Mouse (Mus musculus) kidney, embryonic 14.5 days (tissue): ENCODE data around the gene Wdr20. TPM values are rescaled to one million over a fixed set of nuclear protein-coding genes. Genes with fewer than 3 reads are reported as not detected.
A peak's percentile ranks its signal among the peaks of the same experiment; 100 is the strongest.

ENCODE experiments used
- ATAC-seq: fragments of 200-750 bp; cut with Nextera tagmentation; 2 replicates; pipeline ENCODE4 v1.8.0; 2017; ENCODE audit warnings: moderate number of reproducible peaks, mild to moderate bottlenecking, moderate TSS enrichment, moderate library complexity; ENCODE audit not compliant: low FRiP score, low TSS enrichment
- H3K27ac ChIP-seq: fragments of 300-500 bp; sonication (generic); 2 replicates; pipeline ENCODE4 v1.5.1; 2014; ENCODE audit warnings: low read depth, mild to moderate bottlenecking, low read length, moderate library complexity, mixed read lengths
- H3K27me3 ChIP-seq: fragments of 300-500 bp; sonication (generic); 2 replicates; pipeline ENCODE4 v1.6.1; 2014; ENCODE audit warnings: mild to moderate bottlenecking, low read length; ENCODE audit not compliant: control insufficient read depth, insufficient read depth
- H3K36me3 ChIP-seq: fragments of 300-500 bp; sonication (generic); 2 replicates; pipeline ENCODE4 v1.6.1; 2014; ENCODE audit warnings: low read length, mixed read lengths; ENCODE audit not compliant: control insufficient read depth, insufficient read depth
- H3K4me1 ChIP-seq: fragments of 300-500 bp; sonication (generic); 2 replicates; pipeline ENCODE4 v1.6.1; 2014; ENCODE audit warnings: low read length, mixed read lengths; ENCODE audit not compliant: control insufficient read depth, insufficient read depth
- H3K4me2 ChIP-seq: fragments of 300-500 bp; sonication (generic); replicated peaks from 2 replicates; pipeline ENCODE4 v1.6.1; 2014; ENCODE audit warnings: low read depth, mild to moderate bottlenecking, low read length
- H3K4me3 ChIP-seq: fragments of 300-500 bp; sonication (generic); 2 replicates; pipeline ENCODE4 v1.5.1; 2014; ENCODE audit warnings: mild to moderate bottlenecking, low read length
- H3K9ac ChIP-seq: fragments of 300-500 bp; sonication (generic); 2 replicates; pipeline ENCODE4 v1.6.1; 2014; ENCODE audit warnings: low read depth, mild to moderate bottlenecking, low read length, moderate library complexity
- H3K9me3 ChIP-seq: fragments of 300-500 bp; sonication (generic); 2 replicates; pipeline ENCODE4 v1.6.1; 2016; ENCODE audit warnings: low read length; ENCODE audit not compliant: control insufficient read depth
- WGBS: fragments of 180-500 bp; shearing (Covaris S2); extraction: QIAGEN DNeasy Blood & Tissue Kit; methylation state at CpG from one replicate; pipeline ENCODE4 v1.1.7; 2014; 5-methylcytosine and 5-hydroxymethylcytosine counted together
- polyA plus RNA-seq: library from polyadenylated mRNA; unstranded; fragments of >200 nt; fragmentation: Nextera tagmentation; extraction: Ambion mirVana; gene quantifications from 2 replicates; pipeline ENCODE4 v1.2.1, GENCODE M21; 2014

The Wdr20 gene
- polyA plus RNA-seq, 1 experiment from 2014 or later, result 24.5 TPM

DNA sequence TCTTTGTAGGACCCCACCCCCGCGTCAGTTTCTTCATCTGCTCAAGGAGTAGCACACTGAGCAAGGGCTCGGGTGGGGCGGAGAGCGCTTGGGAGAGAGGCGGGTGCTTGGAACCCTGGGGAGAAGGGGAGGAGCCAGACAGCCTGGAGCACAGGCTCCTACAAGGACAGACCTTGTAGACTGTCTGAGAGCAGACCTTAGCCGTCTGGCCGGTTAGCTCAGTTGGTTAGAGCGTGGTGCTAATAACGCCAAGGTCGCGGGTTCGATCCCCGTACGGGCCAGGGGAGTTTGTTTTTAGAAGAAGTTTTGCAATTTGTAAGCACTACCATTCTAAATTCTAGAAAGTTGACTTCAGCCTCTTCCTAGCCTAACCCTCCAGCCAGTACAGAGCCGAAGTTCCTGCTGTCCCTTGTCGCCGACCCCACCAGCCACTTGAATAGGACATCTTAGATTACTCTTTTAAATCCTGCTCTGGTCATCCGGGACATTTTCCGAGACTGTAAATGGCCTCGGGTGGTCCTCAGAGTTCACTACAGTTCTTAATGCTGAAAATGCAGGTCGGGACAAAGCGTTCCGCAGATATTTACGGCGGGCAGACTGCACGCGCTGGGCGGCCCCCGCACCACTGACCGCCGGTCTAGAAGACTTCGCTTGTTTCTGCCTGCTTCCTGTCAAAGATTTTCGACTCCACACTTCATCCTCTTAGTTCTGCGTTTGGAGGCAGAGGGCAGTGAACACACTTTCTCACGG is 107.6 kb downstream of the Wdr20 start:
- peak overlapping the region; percentile 75; the same call in 1 of the 2 replicates for H3K27ac ChIP-seq
- ATAC-seq, result peak; percentile 95

DNA sequence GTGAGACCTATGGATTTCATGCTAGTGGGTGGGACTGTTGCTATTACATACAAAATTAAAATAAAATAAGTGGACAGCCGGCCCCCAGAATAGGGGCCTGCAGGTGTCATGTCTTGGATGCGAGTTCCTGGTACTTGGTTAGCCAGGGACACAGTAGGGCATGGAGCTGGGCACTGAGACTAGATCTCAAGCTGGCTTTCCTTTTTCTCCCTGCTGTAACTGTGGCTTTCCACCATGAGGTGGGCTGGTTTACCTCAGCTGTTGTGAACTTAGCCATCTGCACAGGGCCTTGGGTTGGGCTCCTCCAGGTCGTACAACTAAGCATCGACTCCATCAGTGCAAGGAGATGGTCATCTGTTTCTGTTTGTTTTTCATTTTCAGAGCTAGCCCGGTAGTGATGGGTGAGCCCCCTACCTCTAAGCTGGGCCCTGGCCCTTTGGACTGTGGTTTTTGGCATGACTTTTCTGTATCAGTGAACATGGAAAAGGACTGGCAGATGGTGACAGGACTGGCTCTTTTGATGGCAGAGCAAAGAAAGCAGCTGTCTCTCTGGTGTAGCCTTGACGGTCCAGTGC is 108.5 kb downstream of the Wdr20 start:
- Histone ChIP-seq H3K4me2 (peak overlapping the region; percentile 76), H3K9me3 (no peaks in the 10 kb centered on the region), H3K36me3 (no peaks in the 10 kb centered on the region), H3K27ac (no peak overlapping the region), H3K27me3 (no peaks in the 10 kb centered on the region; the same call in 1 of the 2 replicates), H3K9ac (no peak overlapping the region; the same call in 1 of the 2 replicates), H3K4me1 (peaks cover 8% of the 10 kb centered on the region), H3K4me3 (peak overlapping the region; percentile 53; the same call in 1 of the 2 replicates)
- 70% methylated on average over 6 of the region's 6 CpGs for WGBS
- no peak for ATAC-seq

More for the DNA sequence above, 107.6 kb downstream of the Wdr20 start:
- H3K27me3 ChIP-seq, result no peaks in the 10 kb centered on the region; the same call in 1 of the 2 replicates
- 0 out of 2 replicates have a peak, but pooled peaks cover 3% of the 10 kb centered on the region for H3K4me1 ChIP-seq
- H3K36me3 ChIP-seq, result no peaks in the 10 kb centered on the region
- H3K4me2 ChIP-seq, result peak overlapping the region; percentile 76
- H3K9me3 ChIP-seq, result no peaks in the 10 kb centered on the region
- H3K4me3 ChIP-seq, result peak overlapping the region; percentile 53
- peak overlapping the region; percentile 52 for H3K9ac ChIP-seq
- WGBS, result under 1% methylated on average over 36 of the region's 36 CpGs

DNA sequence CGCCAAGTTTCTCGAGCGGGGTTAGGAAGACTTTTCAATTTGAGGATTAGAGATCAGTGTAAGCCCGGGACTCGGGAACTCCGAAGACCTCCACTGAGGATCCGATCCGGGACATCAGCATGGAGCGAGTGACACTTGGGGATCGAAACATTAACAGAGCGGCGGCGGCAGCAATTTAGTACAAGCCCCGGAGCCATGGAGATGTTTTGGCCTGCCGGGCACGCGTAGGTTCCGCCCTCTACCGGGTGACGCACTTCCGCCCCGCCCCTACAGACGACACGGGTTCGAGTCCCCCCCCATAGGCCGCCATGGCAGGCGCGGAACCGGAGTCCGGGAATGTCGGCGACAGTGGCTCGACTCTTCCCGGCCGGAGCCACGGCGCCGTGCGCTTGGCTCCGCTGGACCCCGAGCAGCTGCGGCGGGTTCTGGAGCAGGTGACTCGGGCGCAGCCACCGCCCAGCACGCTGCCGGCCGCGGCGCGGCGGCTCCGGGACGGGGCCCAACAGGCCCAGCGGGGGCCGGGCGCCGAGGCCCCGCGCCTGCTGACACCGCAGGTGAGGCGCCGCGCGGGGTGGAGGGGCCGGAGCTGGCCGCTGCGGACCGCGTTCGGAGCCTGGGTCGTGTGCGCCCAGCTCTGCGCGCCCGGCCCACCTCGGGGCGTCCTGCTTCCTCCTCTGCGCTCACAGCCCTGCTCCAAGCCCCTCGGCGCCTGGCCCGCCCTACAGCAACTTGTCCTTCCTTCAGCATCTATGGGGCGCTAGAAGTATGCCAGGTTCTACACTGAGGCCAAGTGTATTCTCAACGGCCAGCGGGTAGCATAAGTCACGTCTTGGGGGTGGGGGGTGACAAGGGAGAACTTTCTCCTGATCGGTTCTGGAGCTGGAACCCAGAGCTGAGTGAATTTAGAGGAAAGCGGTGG is 112.5 kb downstream of the Wdr20 start, which contains the start of gene Zfp839:
TSS of gene Zfp839 (plus strand) at position 244 of the 919 bp plus-strand sequence.
- Histone ChIP-seq H3K4me3 (peak within 1 kb of the TSS; percentile 90), H3K9me3 (no peaks in the 10 kb centered on the region), H3K4me1 (peaks cover 10% of the 10 kb centered on the region), H3K9ac (peak within 1 kb of the TSS; percentile 94), H3K36me3 (peaks cover 3% of the 10 kb centered on the region; the same call in 1 of the 2 replicates), H3K27me3 (no peaks in the 10 kb centered on the region; the same call in 1 of the 2 replicates), H3K27ac (peak within 1 kb of the TSS; percentile 73), H3K4me2 (peak within 1 kb of the TSS; percentile 51)
- WGBS, result under 1% methylated on average over 87 of the region's 89 CpGs
- peak; percentile 83 for ATAC-seq

DNA sequence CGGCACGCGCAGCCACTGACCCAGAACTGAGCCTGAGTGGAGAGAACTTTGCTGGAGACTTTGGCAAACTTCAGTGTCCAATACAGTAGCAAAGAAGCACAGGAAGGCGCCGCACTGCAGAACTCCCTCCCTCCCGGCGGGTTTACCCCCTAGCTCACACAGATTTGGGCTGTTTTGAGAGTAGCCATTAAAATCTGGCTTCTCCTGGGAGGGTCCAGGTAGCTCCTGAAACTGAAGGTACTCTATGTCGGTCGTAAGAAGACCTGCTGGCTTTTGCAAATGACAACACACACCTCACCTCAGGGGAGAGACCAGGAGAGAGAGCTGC is 113.1 kb downstream of the Wdr20 start:
- 9% methylated on average over 9 of the region's 9 CpGs for WGBS
- H3K27ac ChIP-seq, result peak overlapping the region; percentile 73; the same call in 1 of the 2 replicates
- peak overlapping the region; percentile 94 for H3K9ac ChIP-seq
- H3K27me3 ChIP-seq, result no peaks in the 10 kb centered on the region; the same call in 1 of the 2 replicates
- peak overlapping the region; percentile 51 for H3K4me2 ChIP-seq
- H3K9me3 ChIP-seq, result no peaks in the 10 kb centered on the region
- ATAC-seq, result no peak
- H3K36me3 ChIP-seq, result peaks cover 9% of the 10 kb centered on the region; the same call in 1 of the 2 replicates
- peaks cover 10% of the 10 kb centered on the region for H3K4me1 ChIP-seq
- peak overlapping the region; percentile 90 for H3K4me3 ChIP-seq

DNA sequence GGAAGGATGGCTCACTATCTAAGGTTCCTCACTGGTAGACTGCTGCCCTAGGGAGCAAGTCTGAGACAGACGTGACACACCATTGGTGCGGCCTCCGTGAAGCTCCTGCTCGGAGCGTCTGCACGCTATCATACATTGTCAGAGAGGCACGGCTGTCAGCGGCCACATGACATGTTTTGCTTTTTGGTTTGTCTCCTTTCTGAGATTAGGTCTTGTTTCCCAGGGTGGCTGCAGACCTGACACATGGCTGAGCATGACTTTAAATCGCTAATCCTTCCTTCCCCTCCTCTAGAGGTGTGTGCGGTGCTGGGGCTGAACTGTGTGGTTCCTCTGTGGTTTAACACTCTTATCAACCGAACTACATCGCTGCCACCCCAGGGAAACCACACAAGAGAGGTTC is 113.7 kb downstream of the Wdr20 start:
- H3K9ac ChIP-seq, result peak overlapping the region; percentile 94; the same call in 1 of the 2 replicates
- WGBS, result 86% methylated on average over 12 of the region's 12 CpGs

DNA sequence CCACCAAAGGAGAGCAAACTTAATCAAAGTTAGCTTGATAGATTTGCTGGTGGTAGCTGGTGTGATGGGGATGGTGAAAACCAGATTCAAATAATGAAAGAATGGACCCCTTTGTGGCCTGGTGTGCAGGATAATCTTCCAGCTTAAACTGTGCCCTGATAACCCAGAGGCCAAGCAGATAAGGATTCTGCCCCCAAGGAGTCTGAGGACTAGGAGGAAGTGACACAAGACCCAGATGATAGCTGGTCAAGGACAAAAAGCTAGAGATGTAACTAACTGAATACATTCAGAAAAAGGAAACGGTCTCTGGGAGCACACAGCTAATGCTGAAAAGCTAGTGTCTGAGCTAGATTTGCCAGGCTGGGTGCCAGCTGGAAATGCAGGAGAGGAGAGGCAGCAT is 114.2 kb downstream of the Wdr20 start:
- H3K9ac ChIP-seq, result no peak overlapping the region
- H3K9me3 ChIP-seq, result no peaks in the 10 kb centered on the region
- ATAC-seq, result no peak
- no peak overlapping the region for H3K4me3 ChIP-seq
- WGBS, result 83% methylated on average over 1 of the region's 1 CpGs
- H3K27me3 ChIP-seq, result no peaks in the 10 kb centered on the region; the same call in 1 of the 2 replicates
- H3K36me3 ChIP-seq, result peaks cover 14% of the 10 kb centered on the region; the same call in 1 of the 2 replicates
- no peak overlapping the region for H3K4me2 ChIP-seq
- no peak overlapping the region for H3K27ac ChIP-seq
- peaks cover 7% of the 10 kb centered on the region for H3K4me1 ChIP-seq

More for the DNA sequence above, 113.7 kb downstream of the Wdr20 start:
- peaks cover 7% of the 10 kb centered on the region for H3K4me1 ChIP-seq
- no peak for ATAC-seq
- peaks cover 14% of the 10 kb centered on the region; the same call in 1 of the 2 replicates for H3K36me3 ChIP-seq
- no peak overlapping the region for H3K27ac ChIP-seq
- no peaks in the 10 kb centered on the region; the same call in 1 of the 2 replicates for H3K27me3 ChIP-seq
- no peaks in the 10 kb centered on the region for H3K9me3 ChIP-seq
- peak overlapping the region; percentile 90; the same call in 1 of the 2 replicates for H3K4me3 ChIP-seq
- H3K4me2 ChIP-seq, result peak overlapping the region; percentile 51; the same call in 1 of the 2 replicates

Other genes with a start within 250 kb of the Wdr20 start
- gene Dync1h1, start 136.5 kb upstream of the Wdr20 start, polyA plus RNA-seq, result 40.9 and 63.6 TPM in 2 replicates
- not detected in 2 replicates for gene 1700001K19Rik, start 55.3 kb upstream of the Wdr20 start, polyA plus RNA-seq
- gene Hsp90aa1, start 35.2 kb upstream of the Wdr20 start, polyA plus RNA-seq, result 1,092 and 1,386 TPM in 2 replicates
- gene Mok, start 103.0 kb downstream of the Wdr20 start, polyA plus RNA-seq, result 6.8 and 9.0 TPM in 2 replicates
- gene Zfp839, start 112.3 kb downstream of the Wdr20 start, polyA plus RNA-seq, result 4.2 and 6.0 TPM in 2 replicates
- gene Cinp, start 151.2 kb downstream of the Wdr20 start, polyA plus RNA-seq, result 82.2 and 93.7 TPM in 2 replicates
- 2.8 and 3.6 TPM in 2 replicates for gene Tecpr2, start 151.3 kb downstream of the Wdr20 start, polyA plus RNA-seq
- 11.0 and 12.4 TPM in 2 replicates for gene Ankrd9, start 241.1 kb downstream of the Wdr20 start, polyA plus RNA-seq